Mouse (Mus musculus) lung, embryonic 14.5 days (tissue): ENCODE results near the gene Clcn5. TPM values are rescaled to one million over a fixed set of nuclear protein-coding genes. Genes with fewer than 3 reads are reported as not detected.
A peak's percentile ranks its signal among the peaks of the same experiment; 100 is the strongest.

Experiments
- ATAC-seq: fragments of 200-750 bp; cut with Nextera tagmentation; 2 replicates; pipeline ENCODE4 v1.8.0; 2017; ENCODE audit warnings: mild to moderate bottlenecking, moderate TSS enrichment, moderate library complexity; ENCODE audit not compliant: insufficient read depth
- DNase-seq: peaks from one replicate; pipeline ENCODE4 v3.0.0-alpha.2; 2015
- H3K27ac ChIP-seq: fragments of 300-500 bp; sonication (generic); 2 replicates; pipeline ENCODE4 v1.5.1; 2014; ENCODE audit warnings: low read depth, mild to moderate bottlenecking, moderate library complexity
- H3K27me3 ChIP-seq: fragments of 300-500 bp; sonication (generic); 2 replicates; pipeline ENCODE4 v1.6.1; 2014; ENCODE audit warnings: low read length, control low read depth; ENCODE audit not compliant: insufficient read depth
- H3K36me3 ChIP-seq: fragments of 300-500 bp; sonication (generic); 2 replicates; pipeline ENCODE4 v1.6.1; 2014; ENCODE audit warnings: control low read depth; ENCODE audit not compliant: insufficient read depth
- H3K4me1 ChIP-seq: fragments of 300-500 bp; sonication (generic); 2 replicates; pipeline ENCODE4 v1.6.1; 2014; ENCODE audit warnings: antibody characterized with exemption, control low read depth; ENCODE audit not compliant: insufficient read depth
- H3K4me2 ChIP-seq: fragments of 300-500 bp; sonication (generic); 2 replicates; pipeline ENCODE4 v1.6.1; 2014; ENCODE audit warnings: mild to moderate bottlenecking
- H3K4me3 ChIP-seq: fragments of 300-500 bp; sonication (generic); 2 replicates; pipeline ENCODE4 v1.5.1; 2014; ENCODE audit warnings: low read depth, low read length
- H3K9ac ChIP-seq: fragments of 300-500 bp; sonication (generic); 2 replicates; pipeline ENCODE4 v1.6.1; 2014
- H3K9me3 ChIP-seq: fragments of 300-500 bp; sonication (generic); 2 replicates; pipeline ENCODE4 v1.6.1; 2016; ENCODE audit warnings: low read depth, low read length, control low read depth
- CTCF ChIP-seq: IDR thresholded peaks from 2 replicates; pipeline ENCODE4 v1.5.1; 2016; ENCODE audit warnings: antibody characterized with exemption, low read depth
- WGBS: fragments of 180-500 bp; shearing (Covaris S2); extraction: QIAGEN DNeasy Blood & Tissue Kit; methylation state at CpG from one replicate; pipeline ENCODE4 v1.1.7; 2014; 5-methylcytosine and 5-hydroxymethylcytosine counted together
- polyA plus RNA-seq: library from polyadenylated mRNA; unstranded; fragments of >200 nt; fragmentation: Nextera tagmentation; extraction: Ambion mirVana; gene quantifications from 2 replicates; pipeline ENCODE4 v1.2.1, GENCODE M21; 2014

Gene Clcn5
- polyA plus RNA-seq, 1 experiment from 2014 or later = 14.7 TPM

GRCm38 (mm10) chrX:7308242-7308641 is 10.9 kb downstream of the Clcn5 start:
- ATAC-seq = no peak
- Histone ChIP-seq H3K9ac (no peak overlapping the region), H3K4me3 (no peak overlapping the region), H3K27me3 (no peaks in the 10 kb centered on the region), H3K36me3 (no peaks in the 10 kb centered on the region), H3K4me2 (no peak overlapping the region), H3K27ac (no peak overlapping the region), H3K9me3 (no peaks in the 10 kb centered on the region), H3K4me1 (no peaks in the 10 kb centered on the region)
- no peak for TF ChIP-seq CTCF
- WGBS = 30% methylated on average over 2 of the region's 2 CpGs
- peak; percentile 21 for DNase-seq

GRCm38 (mm10) chrX:7306861-7307260 is 12.3 kb downstream of the Clcn5 start:
- Histone ChIP-seq H3K9ac (no peak overlapping the region), H3K4me2 (no peak overlapping the region), H3K4me1 (no peaks in the 10 kb centered on the region), H3K27ac (no peak overlapping the region), H3K27me3 (no peaks in the 10 kb centered on the region), H3K36me3 (no peaks in the 10 kb centered on the region), H3K9me3 (no peaks in the 10 kb centered on the region), H3K4me3 (no peak overlapping the region)
- TF ChIP-seq CTCF = no peak
- DNase-seq (no peak), ATAC-seq (no peak)
- 62% methylated on average over 5 of the region's 5 CpGs for WGBS

- Histone ChIP-seq H3K27ac (no peak overlapping the region), H3K4me1 (no peaks in the 10 kb centered on the region), H3K4me2 (no peak overlapping the region), H3K27me3 (no peaks in the 10 kb centered on the region), H3K4me3 (no peak overlapping the region), H3K36me3 (no peaks in the 10 kb centered on the region), H3K9ac (no peak overlapping the region), H3K9me3 (no peaks in the 10 kb centered on the region)
- 83% methylated on average over 2 of the region's 2 CpGs for WGBS
- TF ChIP-seq CTCF = no peak
- no peak for DNase-seq
- no peak for ATAC-seq
Observed at GRCm38 (mm10) chrX:7292981-7293380, 26.2 kb downstream of the Clcn5 start.

GRCm38 (mm10) chrX:7292151-7292768 is 26.9 kb downstream of the Clcn5 start:
- Histone ChIP-seq H3K4me2 (no peak overlapping the region), H3K27me3 (no peaks in the 10 kb centered on the region), H3K27ac (no peak overlapping the region), H3K36me3 (no peaks in the 10 kb centered on the region), H3K9ac (no peak overlapping the region), H3K4me3 (no peak overlapping the region), H3K4me1 (no peaks in the 10 kb centered on the region), H3K9me3 (no peaks in the 10 kb centered on the region)
- ATAC-seq (no peak), DNase-seq (no peak)
- TF ChIP-seq CTCF = no peak
- 89% methylated on average over 8 of the region's 8 CpGs for WGBS

GRCm38 (mm10) chrX:7288976-7289375 is 30.2 kb downstream of the Clcn5 start:
- DNase-seq (peak; percentile 24), ATAC-seq (no peak)
- Histone ChIP-seq H3K9ac (no peak overlapping the region), H3K4me1 (no peaks in the 10 kb centered on the region), H3K9me3 (no peaks in the 10 kb centered on the region), H3K27me3 (no peaks in the 10 kb centered on the region), H3K4me3 (no peak overlapping the region), H3K4me2 (no peak overlapping the region), H3K27ac (no peak overlapping the region), H3K36me3 (no peaks in the 10 kb centered on the region)
- WGBS = 15% methylated on average over 2 of the region's 2 CpGs
- TF ChIP-seq CTCF = no peak

GRCm38 (mm10) chrX:7287051-7287734 is 32.0 kb downstream of the Clcn5 start:
- no peak overlapping the region for H3K9ac ChIP-seq
- no peaks in the 10 kb centered on the region for H3K9me3 ChIP-seq
- no peak for TF ChIP-seq CTCF
- H3K4me2 ChIP-seq = no peak overlapping the region
- ATAC-seq = no peak
- no peak overlapping the region for H3K27ac ChIP-seq
- H3K27me3 ChIP-seq = no peaks in the 10 kb centered on the region
- no peak overlapping the region for H3K4me3 ChIP-seq
- DNase-seq = no peak
- WGBS = 89% methylated on average over 2 of the region's 2 CpGs
- no peaks in the 10 kb centered on the region for H3K36me3 ChIP-seq
- H3K4me1 ChIP-seq = no peaks in the 10 kb centered on the region

- Histone ChIP-seq H3K9ac (no peak overlapping the region), H3K4me3 (no peak overlapping the region), H3K27ac (no peak overlapping the region), H3K27me3 (no peaks in the 10 kb centered on the region), H3K4me1 (no peaks in the 10 kb centered on the region), H3K4me2 (no peak overlapping the region), H3K36me3 (no peaks in the 10 kb centered on the region), H3K9me3 (no peaks in the 10 kb centered on the region)
- TF ChIP-seq CTCF = no peak
- ATAC-seq (no peak), DNase-seq (no peak)
- WGBS = 77% methylated on average over 1 of the region's 1 CpGs
Observed at GRCm38 (mm10) chrX:7282636-7283035, 36.5 kb downstream of the Clcn5 start.
